Mouse (Mus musculus) heart, embryonic 15.5 days (tissue): ENCODE results near the gene Tuba8. TPM values are rescaled to one million over a fixed set of nuclear protein-coding genes. Genes with fewer than 3 reads are reported as not detected.

ENCODE experiments used
- ATAC-seq: fragments of 200-750 bp; cut with Nextera tagmentation; replicated peaks from 2 replicates; pipeline ENCODE4 v1.8.0; 2017; ENCODE audit warnings: low read depth, moderate TSS enrichment; ENCODE audit not compliant: insufficient number of reproducible peaks, insufficient read depth, low FRiP score
- H3K27ac ChIP-seq: fragments of 300-500 bp; sonication (generic); 2 replicates; pipeline ENCODE4 v1.5.1; 2015; ENCODE audit warnings: mild to moderate bottlenecking, inconsistent platforms
- H3K27me3 ChIP-seq: fragments of 300-500 bp; sonication (generic); 2 replicates; pipeline ENCODE4 v1.6.1; 2015; ENCODE audit warnings: inconsistent platforms
- H3K36me3 ChIP-seq: fragments of 300-500 bp; sonication (generic); 2 replicates; pipeline ENCODE4 v1.6.1; 2015; ENCODE audit warnings: mild to moderate bottlenecking, inconsistent platforms
- H3K4me1 ChIP-seq: fragments of 300-500 bp; sonication (generic); replicated peaks from 2 replicates; pipeline ENCODE4 v1.6.1; 2015; ENCODE audit warnings: inconsistent platforms
- H3K4me2 ChIP-seq: fragments of 300-500 bp; sonication (generic); 2 replicates; pipeline ENCODE4 v1.6.1; 2015; ENCODE audit warnings: inconsistent platforms, mild to moderate bottlenecking, moderate library complexity
- H3K4me3 ChIP-seq: fragments of 300-500 bp; sonication (generic); 2 replicates; pipeline ENCODE4 v1.5.1; 2015; ENCODE audit warnings: mild to moderate bottlenecking, inconsistent platforms
- H3K9ac ChIP-seq: fragments of 300-500 bp; sonication (generic); 2 replicates; pipeline ENCODE4 v1.6.1; 2015; ENCODE audit warnings: mild to moderate bottlenecking, inconsistent platforms
- H3K9me3 ChIP-seq: fragments of 300-500 bp; sonication (generic); replicated peaks from 2 replicates; pipeline ENCODE4 v1.6.1; 2016; ENCODE audit warnings: inconsistent platforms
- WGBS: fragments of 180-500 bp; shearing (Covaris S2); methylation state at CpG from one replicate; pipeline ENCODE4 v1.1.7; 2015; ENCODE audit warnings: mixed read lengths; 5-methylcytosine and 5-hydroxymethylcytosine counted together
- polyA plus RNA-seq: library from polyadenylated mRNA; unstranded; fragments of >200 nt; fragmentation: Nextera tagmentation; extraction: Ambion mirVana; gene quantifications from 2 replicates; pipeline ENCODE4 v1.2.1, GENCODE M21; 2015

Tuba8 gene
- polyA plus RNA-seq, 1 experiment from 2014 or later, result 0.58 TPM

DNA sequence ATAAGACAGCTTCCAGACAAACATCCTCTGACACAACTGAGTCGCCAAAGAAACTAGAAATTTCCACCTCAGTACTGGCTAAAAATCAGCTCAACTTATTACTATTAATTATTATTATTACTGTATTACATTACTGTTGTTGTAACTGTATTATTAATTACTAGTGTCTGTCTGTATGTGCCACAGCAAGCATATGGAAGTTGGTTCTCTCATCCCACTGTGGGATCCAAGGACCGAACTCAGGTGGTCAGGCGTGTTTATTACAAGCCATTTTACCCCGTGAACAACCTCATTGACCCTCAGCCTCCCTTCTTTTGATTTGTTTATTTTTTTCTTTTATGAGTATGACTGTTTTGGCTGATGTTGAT, 61.2 kb downstream of the Tuba8 start:
- Histone ChIP-seq H3K27ac (no peak overlapping the region), H3K9ac (no peak overlapping the region), H3K9me3 (no peaks in the 10 kb centered on the region), H3K36me3 (no peaks in the 10 kb centered on the region), H3K4me2 (peak overlapping the region; percentile 70; the same call in 1 of the 2 replicates), H3K27me3 (no peaks in the 10 kb centered on the region), H3K4me1 (peaks cover 3% of the 10 kb centered on the region; the same call in 1 of the 2 replicates), H3K4me3 (peak overlapping the region; percentile 57; the same call in 1 of the 2 replicates)
- WGBS, result 9% methylated on average over 4 of the region's 4 CpGs
- ATAC-seq, result no peak

DNA sequence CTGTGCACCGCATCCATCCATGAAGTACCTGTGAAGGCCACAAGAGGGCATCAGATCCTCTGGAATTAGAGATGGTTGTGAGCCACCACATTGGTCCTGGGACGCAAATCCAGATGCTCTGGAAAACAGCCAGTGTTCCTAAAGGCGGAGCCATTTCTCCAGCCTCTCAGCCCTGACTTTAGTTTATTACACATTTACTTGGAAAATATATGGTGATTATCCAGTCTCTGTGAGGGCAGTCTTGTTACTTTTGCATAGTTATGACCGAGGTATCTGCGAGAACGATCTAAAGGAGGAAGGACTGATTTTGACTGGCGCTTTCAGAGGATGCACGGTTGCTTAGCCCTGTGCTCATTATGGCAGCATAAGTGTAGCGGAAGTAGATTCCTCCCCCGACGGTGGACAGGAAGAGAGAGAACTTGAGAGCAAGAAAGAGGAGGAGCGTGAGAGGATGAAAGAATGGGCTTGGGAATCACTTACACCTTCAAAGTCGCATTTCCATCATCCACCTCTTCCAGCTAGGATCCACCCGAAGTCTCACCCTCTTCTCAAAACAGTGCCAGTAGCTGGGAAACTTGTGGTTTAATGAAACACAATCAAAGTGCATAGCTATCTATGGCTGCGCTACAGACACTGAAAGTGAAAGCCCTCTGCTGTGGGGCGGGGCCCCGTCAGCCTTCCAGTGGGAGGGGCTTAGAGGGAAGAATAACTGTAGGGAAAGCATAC, 61.7 kb downstream of the Tuba8 start:
- Histone ChIP-seq H3K4me3 (peak overlapping the region; percentile 57), H3K4me1 (peaks cover 3% of the 10 kb centered on the region; the same call in 1 of the 2 replicates), H3K27me3 (no peaks in the 10 kb centered on the region), H3K4me2 (peak overlapping the region; percentile 70), H3K9ac (no peak overlapping the region), H3K9me3 (no peaks in the 10 kb centered on the region), H3K36me3 (no peaks in the 10 kb centered on the region), H3K27ac (peak overlapping the region; percentile 70)
- 10% methylated on average over 17 of the region's 17 CpGs for WGBS
- ATAC-seq, result peak; percentile 84

GRCm38 (mm10) chr6:121274356-121274755, 63.9 kb downstream of the Tuba8 start:
- no peak overlapping the region for H3K9ac ChIP-seq
- 79% methylated on average over 3 of the region's 3 CpGs for WGBS
- no peaks in the 10 kb centered on the region for H3K9me3 ChIP-seq
- no peak for ATAC-seq
- no peak overlapping the region for H3K4me3 ChIP-seq
- no peak overlapping the region for H3K27ac ChIP-seq
- no peak overlapping the region for H3K4me2 ChIP-seq
- H3K36me3 ChIP-seq, result no peaks in the 10 kb centered on the region
- no peaks in the 10 kb centered on the region for H3K27me3 ChIP-seq
- H3K4me1 ChIP-seq, result peaks cover 3% of the 10 kb centered on the region; the same call in 1 of the 2 replicates

Other genes starting within 250 kb of the Tuba8 start
- 25.0 and 26.6 TPM in 2 replicates for gene Mical3, start 79.7 kb upstream of the Tuba8 start, polyA plus RNA-seq
- gene Pex26, start 27.0 kb upstream of the Tuba8 start, polyA plus RNA-seq, result 5.6 and 7.2 TPM in 2 replicates
- gene Usp18, start 35.2 kb downstream of the Tuba8 start, polyA plus RNA-seq, result 1.7 and 3.6 TPM in 2 replicates
- 5.6 and 5.7 TPM in 2 replicates for gene Slc6a13, start 89.5 kb downstream of the Tuba8 start, polyA plus RNA-seq
- not detected in 2 replicates for gene Slc6a12, start 132.4 kb downstream of the Tuba8 start, polyA plus RNA-seq